Mouse (Mus musculus): Measurements from ENCODE around the gene Gm20481. TPM values are rescaled to one million over a fixed set of nuclear protein-coding genes. Genes with fewer than 3 reads are reported as not detected.
"Not testable (repeated sequence)": the region's sequence is repeated elsewhere in the genome, so short reads cannot be mapped to it uniquely, and the experiment has no call there.

Gene Gm20481
- polyA plus RNA-seq, 1 experiment from 2014 or later, result not detected

GRCm38 (mm10) chr17:34964640-34965049 is 5.1 kb upstream of the Gm20481 start:
- 10% methylated on average over 1 of the region's 1 CpGs for WGBS
- H3K36me3 ChIP-seq (ENCODE audit: control insufficient read depth, insufficient read depth, low read length), result no peaks in the 10 kb centered on the region
- H3K4me1 ChIP-seq (ENCODE audit: control insufficient read depth, insufficient read depth, low read length), result peaks cover 11% of the 10 kb centered on the region
- no peak overlapping the region for H3K27ac ChIP-seq (ENCODE audit: low read depth, low read length)
- H3K4me2 ChIP-seq (replicated peaks; ENCODE audit: low read depth, low read length), result no peak overlapping the region
- 0 out of 2 replicates have a peak overlapping the region, but pooled peaks have one; percentile 8 for H3K9ac ChIP-seq (ENCODE audit: low read depth, low read length)
- no peak for ATAC-seq (ENCODE audit: low FRiP score, low TSS enrichment)
- H3K27me3 ChIP-seq (ENCODE audit: control insufficient read depth, insufficient read depth, low read length), result peaks cover 16% of the 10 kb centered on the region
- no peak overlapping the region for H3K4me3 ChIP-seq (ENCODE audit: low read length)
- no peaks in the 10 kb centered on the region for H3K9me3 ChIP-seq (ENCODE audit: control insufficient read depth, low read length)

- no peaks in the 10 kb centered on the region for H3K9me3 ChIP-seq (ENCODE audit: control insufficient read depth, low read length)
- no peak overlapping the region for H3K4me2 ChIP-seq (replicated peaks; ENCODE audit: low read depth, low read length)
- ATAC-seq (ENCODE audit: low FRiP score, low TSS enrichment), result no peak
- peaks cover 5% of the 10 kb centered on the region; the same call in 1 of the 2 replicates for H3K4me1 ChIP-seq (ENCODE audit: control insufficient read depth, insufficient read depth, low read length)
- WGBS, result 66% methylated on average over 5 of the region's 5 CpGs
- H3K27me3 ChIP-seq (ENCODE audit: control insufficient read depth, insufficient read depth, low read length), result peaks cover 20% of the 10 kb centered on the region
- H3K27ac ChIP-seq (ENCODE audit: low read depth, low read length), result no peak overlapping the region
- H3K4me3 ChIP-seq (ENCODE audit: low read length), result no peak overlapping the region
- no peaks in the 10 kb centered on the region for H3K36me3 ChIP-seq (ENCODE audit: control insufficient read depth, insufficient read depth, low read length)
- H3K9ac ChIP-seq (ENCODE audit: low read depth, low read length), result no peak overlapping the region
Observed at GRCm38 (mm10) chr17:34965627-34966026, 4.1 kb upstream of the Gm20481 start.

DNA sequence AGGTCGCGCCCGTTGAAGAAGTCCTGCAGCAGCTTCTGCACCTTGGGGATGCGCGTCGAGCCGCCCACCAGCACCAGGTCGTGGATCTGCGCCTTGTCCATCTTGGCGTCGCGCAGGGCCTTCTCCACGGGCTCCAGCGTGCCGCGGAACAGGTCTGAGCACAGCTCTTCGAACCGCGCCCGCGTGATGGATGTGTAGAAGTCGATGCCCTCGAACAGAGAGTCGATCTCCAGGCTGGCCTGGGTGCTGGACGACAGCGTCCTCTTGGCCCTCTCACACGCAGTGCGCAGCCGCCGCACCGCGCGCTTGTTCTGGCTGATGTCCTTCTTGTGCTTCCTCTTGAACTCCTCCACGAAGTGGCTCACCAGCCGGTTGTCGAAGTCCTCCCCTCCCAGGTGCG is 1.1 kb downstream of the Gm20481 start:
- H3K27ac ChIP-seq (ENCODE audit: low read depth, low read length); H3K9ac ChIP-seq (ENCODE audit: low read depth, low read length); H3K4me3 ChIP-seq (ENCODE audit: low read length); H3K9me3 ChIP-seq (ENCODE audit: control insufficient read depth, low read length); H3K4me1 ChIP-seq (ENCODE audit: control insufficient read depth, insufficient read depth, low read length); H3K4me2 ChIP-seq (replicated peaks; ENCODE audit: low read depth, low read length); H3K36me3 ChIP-seq (ENCODE audit: control insufficient read depth, insufficient read depth, low read length): not testable (repeated sequence)
- ATAC-seq (ENCODE audit: low FRiP score, low TSS enrichment), result 0 out of 2 replicates have a peak, but pooled peaks have one; percentile 2
- peaks cover 20% of the 10 kb centered on the region for H3K27me3 ChIP-seq (ENCODE audit: control insufficient read depth, insufficient read depth, low read length)
- WGBS, result 50% methylated on average over 2 of the region's 37 CpGs

GRCm38 (mm10) chr17:34971694-34972068 is 2.0 kb downstream of the Gm20481 start:
- peaks cover 20% of the 10 kb centered on the region for H3K27me3 ChIP-seq (ENCODE audit: control insufficient read depth, insufficient read depth, low read length)
- 3% methylated on average over 24 of the region's 43 CpGs for WGBS
- not testable (repeated sequence) for H3K4me1 ChIP-seq (ENCODE audit: control insufficient read depth, insufficient read depth, low read length); H3K9me3 ChIP-seq (ENCODE audit: control insufficient read depth, low read length); H3K27ac ChIP-seq (ENCODE audit: low read depth, low read length); H3K9ac ChIP-seq (ENCODE audit: low read depth, low read length); H3K36me3 ChIP-seq (ENCODE audit: control insufficient read depth, insufficient read depth, low read length)
- peak overlapping the region; percentile 38 for H3K4me3 ChIP-seq (ENCODE audit: low read length)
- peak; percentile 38 for ATAC-seq (ENCODE audit: low FRiP score, low TSS enrichment)
- H3K4me2 ChIP-seq (replicated peaks; ENCODE audit: low read depth, low read length), result peak overlapping the region; percentile 72

DNA sequence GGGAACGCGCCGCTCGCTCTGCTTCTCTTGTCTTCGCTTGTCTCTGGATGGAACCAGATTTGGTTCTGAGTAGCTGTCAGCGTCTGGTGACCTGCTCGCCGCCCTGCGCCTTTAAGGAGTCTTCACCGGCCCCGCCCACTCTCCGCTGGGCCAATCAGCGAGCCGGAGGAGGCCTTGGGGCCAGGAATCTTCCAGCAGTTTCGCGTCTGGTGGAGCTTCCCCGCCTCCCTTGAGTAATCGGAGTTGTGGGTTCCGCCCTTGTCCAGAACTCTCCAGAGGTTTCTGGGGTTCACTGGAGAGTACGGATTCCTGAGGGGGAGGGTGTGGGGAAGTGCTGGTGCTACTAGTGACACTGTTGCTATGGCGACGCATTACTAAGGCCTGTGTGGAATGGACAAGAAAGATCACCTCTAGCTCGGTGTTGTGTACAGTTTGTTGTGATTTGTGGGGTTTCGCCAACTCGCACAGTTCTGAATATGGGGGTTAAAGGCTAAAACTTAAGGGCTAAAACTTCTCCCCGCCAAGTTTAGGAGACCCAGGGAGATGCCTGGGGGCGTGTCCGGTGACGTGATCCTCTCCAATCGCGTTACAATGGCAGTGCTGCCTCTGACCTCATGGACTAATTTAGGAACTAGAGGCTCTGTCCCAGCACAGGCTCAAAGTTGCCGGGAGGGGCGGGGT is 2.5 kb downstream of the Gm20481 start, which contains the start of the genes Hspa1a and Hspa1l:
TSS of gene Hspa1a (minus strand) at position 88 of the 681 bp plus-strand sequence.
TSS of gene Hspa1l (plus strand) at position 635 of the 681 bp plus-strand sequence.
- 1% methylated on average over 26 of the region's 33 CpGs for WGBS
- H3K27ac ChIP-seq (ENCODE audit: low read depth, low read length), result not testable (repeated sequence)

DNA sequence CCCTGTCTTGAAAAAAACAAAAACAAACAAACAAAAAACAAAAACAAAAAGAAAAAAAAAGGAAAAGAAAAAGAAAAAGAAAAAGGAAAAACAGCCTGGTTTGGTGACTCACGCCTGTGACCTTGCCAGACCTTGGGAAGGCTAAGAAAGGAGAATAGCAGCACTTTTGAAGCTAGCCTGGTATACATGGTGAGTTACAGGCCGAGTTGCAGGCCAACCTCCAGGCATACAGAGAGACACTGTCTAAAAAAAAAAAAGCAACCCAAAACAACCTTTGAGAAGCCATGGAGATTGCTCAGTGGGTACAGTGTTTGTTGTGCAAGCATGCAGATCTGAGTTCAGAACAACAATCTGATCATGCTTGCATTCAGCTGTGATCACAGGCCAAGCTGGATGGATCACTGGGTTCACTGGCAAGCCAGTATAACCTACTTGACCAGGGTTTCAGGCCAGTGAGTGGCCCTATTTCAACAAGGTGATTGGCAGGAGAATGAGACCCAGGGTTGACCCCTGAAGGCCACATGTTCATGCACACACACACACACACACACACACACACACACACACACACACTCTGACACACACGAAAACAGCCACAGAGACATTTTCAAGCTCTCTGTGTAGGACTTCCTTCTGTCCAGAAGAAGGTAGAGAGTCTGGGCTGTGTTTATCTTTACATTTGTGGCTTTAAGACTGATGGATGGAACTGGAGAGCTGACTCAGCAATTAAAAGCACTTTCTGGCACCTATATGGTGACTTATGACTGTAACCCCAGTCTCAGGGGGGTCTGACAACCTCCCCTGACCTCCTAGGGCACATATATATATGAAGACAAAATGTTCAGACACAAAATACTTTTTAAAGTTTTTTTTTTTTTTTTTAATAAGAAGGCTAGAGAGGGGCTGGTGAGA is 6.1 kb downstream of the Gm20481 start:
- WGBS, result 70% methylated on average over 3 of the region's 3 CpGs
- H3K4me2 ChIP-seq (replicated peaks; ENCODE audit: low read depth, low read length), result no peak overlapping the region
- no peaks in the 10 kb centered on the region for H3K27me3 ChIP-seq (ENCODE audit: control insufficient read depth, insufficient read depth, low read length)
- ATAC-seq (ENCODE audit: low FRiP score, low TSS enrichment), result no peak
- H3K27ac ChIP-seq (ENCODE audit: low read depth, low read length), result no peak overlapping the region
- no peaks in the 10 kb centered on the region for H3K9me3 ChIP-seq (ENCODE audit: control insufficient read depth, low read length)
- no peak overlapping the region for H3K9ac ChIP-seq (ENCODE audit: low read depth, low read length)
- no peak overlapping the region for H3K4me3 ChIP-seq (ENCODE audit: low read length)
- H3K4me1 ChIP-seq (ENCODE audit: control insufficient read depth, insufficient read depth, low read length), result 0 out of 2 replicates have a peak, but pooled peaks cover 4% of the 10 kb centered on the region
- H3K36me3 ChIP-seq (ENCODE audit: control insufficient read depth, insufficient read depth, low read length), result no peaks in the 10 kb centered on the region

More for the DNA sequence above, 2.5 kb downstream of the Gm20481 start, which contains the start of the genes Hspa1a and Hspa1l:
- H3K4me3 ChIP-seq (ENCODE audit: low read length), result peak within 1 kb of the TSS; percentile 38
- H3K4me1 ChIP-seq (ENCODE audit: control insufficient read depth, insufficient read depth, low read length); H3K36me3 ChIP-seq (ENCODE audit: control insufficient read depth, insufficient read depth, low read length); H3K9me3 ChIP-seq (ENCODE audit: control insufficient read depth, low read length): not testable (repeated sequence)
- peak; percentile 95 for ATAC-seq (ENCODE audit: low FRiP score, low TSS enrichment)
- peak within 1 kb of the TSS; percentile 72 for H3K4me2 ChIP-seq (replicated peaks; ENCODE audit: low read depth, low read length)
- H3K27me3 ChIP-seq (ENCODE audit: control insufficient read depth, insufficient read depth, low read length), result peaks cover 20% of the 10 kb centered on the region
- peak within 1 kb of the TSS; percentile 42; the same call in 1 of the 2 replicates for H3K9ac ChIP-seq (ENCODE audit: low read depth, low read length)

- 0 out of 2 replicates have a peak, but pooled peaks cover 5% of the 10 kb centered on the region for H3K4me1 ChIP-seq (ENCODE audit: control insufficient read depth, insufficient read depth, low read length)
- 91% methylated on average over 20 of the region's 20 CpGs for WGBS
Observed at GRCm38 (mm10) chr17:34977000-34977399, 7.3 kb downstream of the Gm20481 start.

GRCm38 (mm10) chr17:34978239-34978638 is 8.5 kb downstream of the Gm20481 start:
- Histone ChIP-seq H3K27me3 (ENCODE audit: control insufficient read depth, insufficient read depth, low read length) (no peaks in the 10 kb centered on the region), H3K27ac (ENCODE audit: low read depth, low read length) (no peak overlapping the region), H3K4me1 (ENCODE audit: control insufficient read depth, insufficient read depth, low read length) (peaks cover 8% of the 10 kb centered on the region; the same call in 1 of the 2 replicates), H3K36me3 (ENCODE audit: control insufficient read depth, insufficient read depth, low read length) (no peaks in the 10 kb centered on the region), H3K4me3 (ENCODE audit: low read length) (no peak overlapping the region), H3K4me2 (replicated peaks; ENCODE audit: low read depth, low read length) (no peak overlapping the region), H3K9ac (ENCODE audit: low read depth, low read length) (no peak overlapping the region), H3K9me3 (ENCODE audit: control insufficient read depth, low read length) (no peaks in the 10 kb centered on the region)
- ATAC-seq (ENCODE audit: low FRiP score, low TSS enrichment), result no peak
- WGBS, result 89% methylated on average over 27 of the region's 27 CpGs

More at GRCm38 (mm10) chr17:34977000-34977399, 7.3 kb downstream of the Gm20481 start:
- Histone ChIP-seq H3K9me3 (ENCODE audit: control insufficient read depth, low read length) (no peaks in the 10 kb centered on the region), H3K4me2 (replicated peaks; ENCODE audit: low read depth, low read length) (no peak overlapping the region), H3K9ac (ENCODE audit: low read depth, low read length) (no peak overlapping the region), H3K4me3 (ENCODE audit: low read length) (no peak overlapping the region), H3K27me3 (ENCODE audit: control insufficient read depth, insufficient read depth, low read length) (no peaks in the 10 kb centered on the region), H3K36me3 (ENCODE audit: control insufficient read depth, insufficient read depth, low read length) (no peaks in the 10 kb centered on the region), H3K27ac (ENCODE audit: low read depth, low read length) (no peak overlapping the region)
- no peak for ATAC-seq (ENCODE audit: low FRiP score, low TSS enrichment)

Measured in kidney, embryonic 14.5 days (tissue).